Mouse (Mus musculus) embryonic facial prominence, embryonic 14.5 days (tissue): ENCODE measurements around the gene Pik3cd. TPM values are rescaled to one million over a fixed set of nuclear protein-coding genes. Genes with fewer than 3 reads are reported as not detected.

ENCODE experiments used
- ATAC-seq: fragments of 200-750 bp; cut with Nextera tagmentation; 2 replicates; pipeline ENCODE4 v1.8.0; 2017; ENCODE audit warnings: low read depth, moderate number of reproducible peaks, moderate TSS enrichment
- DNase-seq: peaks from one replicate; pipeline ENCODE4 v3.0.0-alpha.2; 2015; ENCODE audit warnings: low spot score
- H3K27ac ChIP-seq: fragments of 300-500 bp; sonication (generic); replicated peaks from 2 replicates; pipeline ENCODE4 v1.5.1; 2014; ENCODE audit warnings: low read depth, mild to moderate bottlenecking, low read length, moderate library complexity
- H3K27me3 ChIP-seq: fragments of 300-500 bp; sonication (generic); replicated peaks from 2 replicates; pipeline ENCODE4 v1.6.1; 2014; ENCODE audit warnings: low read length; ENCODE audit not compliant: control insufficient read depth, insufficient read depth
- H3K36me3 ChIP-seq: fragments of 300-500 bp; sonication (generic); 2 replicates; pipeline ENCODE4 v1.6.1; 2014; ENCODE audit warnings: low read length, mixed read lengths; ENCODE audit not compliant: control insufficient read depth, insufficient read depth
- H3K4me1 ChIP-seq: fragments of 300-500 bp; sonication (generic); 2 replicates; pipeline ENCODE4 v1.6.1; 2014; ENCODE audit warnings: antibody characterized with exemption, low read length; ENCODE audit not compliant: control insufficient read depth, insufficient read depth
- H3K4me2 ChIP-seq: fragments of 300-500 bp; sonication (generic); 2 replicates; pipeline ENCODE4 v1.6.1; 2014; ENCODE audit warnings: low read depth, mild to moderate bottlenecking, low read length, moderate library complexity, mixed read lengths
- H3K4me3 ChIP-seq: fragments of 300-500 bp; sonication (generic); 2 replicates; pipeline ENCODE4 v1.5.1; 2014; ENCODE audit warnings: low read depth, mild to moderate bottlenecking, low read length
- H3K9ac ChIP-seq: fragments of 300-500 bp; sonication (generic); 2 replicates; pipeline ENCODE4 v1.6.1; 2014; ENCODE audit warnings: low read depth, mild to moderate bottlenecking, low read length, moderate library complexity, mixed read lengths
- H3K9me3 ChIP-seq: fragments of 300-500 bp; sonication (generic); 2 replicates; pipeline ENCODE4 v1.6.1; 2016; ENCODE audit warnings: low read length; ENCODE audit not compliant: control insufficient read depth
- WGBS: fragments of 180-500 bp; shearing (Covaris S2); extraction: QIAGEN DNeasy Blood & Tissue Kit; methylation state at CpG from one replicate; pipeline ENCODE4 v1.1.7; 2014; 5-methylcytosine and 5-hydroxymethylcytosine counted together
- polyA plus RNA-seq: library from polyadenylated mRNA; unstranded; fragments of >200 nt; fragmentation: Nextera tagmentation; extraction: Ambion mirVana; gene quantifications from 2 replicates; pipeline ENCODE4 v1.2.1, GENCODE M21; 2014

Gene Pik3cd
- polyA plus RNA-seq, 1 experiment from 2014 or later, result 6.0 TPM

DNA sequence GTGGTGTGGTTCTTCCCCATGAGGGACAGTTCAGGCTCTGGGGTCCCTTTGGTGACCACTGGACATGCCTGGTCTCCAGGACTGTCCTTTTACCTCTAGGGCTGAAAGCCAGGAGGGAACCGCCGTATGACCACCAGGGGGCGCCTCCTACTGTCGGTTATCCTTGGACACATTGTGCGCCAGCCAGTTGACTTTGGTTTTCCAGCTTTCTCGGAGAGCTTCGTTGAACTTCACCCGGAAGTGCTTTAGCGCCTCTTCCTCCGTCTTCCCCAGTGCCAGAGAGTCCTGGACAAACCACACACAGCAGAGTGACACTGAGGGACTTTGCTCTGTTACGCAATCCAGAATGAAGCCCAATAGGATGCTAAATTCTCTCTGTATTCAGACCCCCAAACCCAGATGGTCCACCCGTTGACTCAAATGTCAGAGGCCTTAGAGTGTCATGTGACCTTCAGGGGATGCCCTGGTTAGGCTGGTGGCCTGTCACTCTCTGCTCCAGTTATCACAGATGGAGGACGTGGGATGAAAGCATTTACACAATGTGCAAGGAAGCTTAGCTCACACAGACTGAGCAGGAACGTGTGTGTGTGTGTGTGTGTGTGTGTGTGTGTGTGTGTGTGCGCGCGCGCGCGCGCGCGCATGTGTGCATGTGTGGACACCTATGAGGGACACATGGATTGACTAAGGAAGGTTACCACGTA, 51.7 kb downstream of the Pik3cd start:
- 72% methylated on average over 24 of the region's 24 CpGs for WGBS
- peaks cover 48% of the 10 kb centered on the region for H3K36me3 ChIP-seq

DNA sequence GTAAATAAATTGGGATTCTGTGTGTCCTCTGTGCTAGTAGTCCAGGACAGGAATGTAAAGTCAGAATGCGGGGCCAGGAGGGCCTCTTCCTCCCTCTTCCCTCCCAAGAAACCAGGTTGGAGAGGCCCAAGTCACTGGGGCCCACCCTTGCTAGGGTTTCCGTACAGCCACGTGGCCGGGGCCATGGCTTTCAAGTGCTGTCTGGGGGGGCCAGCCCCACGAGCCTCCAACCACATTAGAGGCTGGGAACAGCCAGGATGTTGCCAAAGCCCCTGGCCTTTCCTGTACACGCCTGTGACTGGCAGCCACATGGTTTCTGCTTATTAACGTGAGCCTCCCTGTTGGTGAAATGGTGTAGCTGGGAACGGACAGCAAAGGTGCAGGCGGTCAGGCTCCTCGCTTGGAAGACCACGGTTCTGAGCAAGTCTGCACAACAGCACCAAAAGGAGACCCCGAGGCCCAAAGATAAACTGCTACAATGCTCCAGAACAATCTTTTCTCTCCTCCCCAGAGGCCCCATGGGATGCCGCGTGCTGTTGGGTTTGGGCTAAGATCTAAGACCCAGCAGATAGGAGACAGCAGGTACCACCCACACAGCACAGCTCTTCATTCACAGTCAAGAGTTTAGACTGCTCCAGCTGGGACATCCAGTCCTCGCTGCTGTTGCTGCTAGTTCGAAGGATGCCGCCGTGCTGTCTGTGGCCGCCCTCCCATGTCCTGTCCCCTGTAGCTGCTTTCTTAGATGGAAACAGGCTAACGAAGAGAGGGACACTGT, 54.2 kb downstream of the Pik3cd start:
- Histone ChIP-seq H3K9me3 (no peaks in the 10 kb centered on the region), H3K36me3 (peaks cover 68% of the 10 kb centered on the region), H3K27ac (no peak overlapping the region), H3K4me2 (no peak overlapping the region), H3K9ac (no peak overlapping the region), H3K4me3 (no peak overlapping the region), H3K4me1 (0 out of 2 replicates have a peak, but pooled peaks cover 2% of the 10 kb centered on the region), H3K27me3 (no peaks in the 10 kb centered on the region)
- ATAC-seq (0 out of 2 replicates have a peak, but pooled peaks have one; percentile 38), DNase-seq (peak; percentile 35)
- WGBS, result 76% methylated on average over 20 of the region's 20 CpGs

More for the DNA sequence above, 51.7 kb downstream of the Pik3cd start:
- Histone ChIP-seq H3K27ac (no peak overlapping the region), H3K4me1 (0 out of 2 replicates have a peak, but pooled peaks cover 2% of the 10 kb centered on the region), H3K27me3 (no peaks in the 10 kb centered on the region), H3K4me2 (no peak overlapping the region), H3K4me3 (no peak overlapping the region), H3K9ac (no peak overlapping the region), H3K9me3 (no peaks in the 10 kb centered on the region)
- peak; percentile 16; the same call in 1 of the 2 replicates for ATAC-seq
- DNase-seq, result peak; percentile 55

DNA sequence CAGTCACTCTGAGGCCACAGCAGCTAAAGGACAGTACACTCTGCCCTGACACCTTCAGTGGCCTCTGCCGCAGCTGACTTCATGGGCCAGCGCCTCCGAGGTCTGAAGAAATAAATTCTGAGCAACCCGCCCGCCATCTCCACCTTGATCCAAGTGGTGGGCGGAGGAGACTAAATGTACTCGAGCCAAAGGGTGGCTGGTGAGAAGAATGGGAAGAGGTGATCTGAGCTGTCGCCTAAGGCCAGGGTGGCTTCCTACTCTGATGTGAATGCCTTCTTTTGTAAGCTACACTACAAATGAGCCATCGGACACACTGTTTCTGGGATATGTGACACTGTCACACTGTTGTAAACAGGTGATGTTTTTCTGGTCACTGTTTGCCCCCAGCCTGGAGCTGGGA, 56.6 kb downstream of the Pik3cd start:
- 91% methylated on average over 9 of the region's 9 CpGs for WGBS
- H3K27me3 ChIP-seq, result no peaks in the 10 kb centered on the region
- ATAC-seq (no peak), DNase-seq (no peak)
- no peak overlapping the region for H3K4me3 ChIP-seq
- H3K9ac ChIP-seq, result no peak overlapping the region
- 0 out of 2 replicates have a peak, but pooled peaks cover 2% of the 10 kb centered on the region for H3K4me1 ChIP-seq
- H3K36me3 ChIP-seq, result peaks cover 81% of the 10 kb centered on the region
- no peaks in the 10 kb centered on the region for H3K9me3 ChIP-seq
- no peak overlapping the region for H3K4me2 ChIP-seq
- no peak overlapping the region for H3K27ac ChIP-seq

DNA sequence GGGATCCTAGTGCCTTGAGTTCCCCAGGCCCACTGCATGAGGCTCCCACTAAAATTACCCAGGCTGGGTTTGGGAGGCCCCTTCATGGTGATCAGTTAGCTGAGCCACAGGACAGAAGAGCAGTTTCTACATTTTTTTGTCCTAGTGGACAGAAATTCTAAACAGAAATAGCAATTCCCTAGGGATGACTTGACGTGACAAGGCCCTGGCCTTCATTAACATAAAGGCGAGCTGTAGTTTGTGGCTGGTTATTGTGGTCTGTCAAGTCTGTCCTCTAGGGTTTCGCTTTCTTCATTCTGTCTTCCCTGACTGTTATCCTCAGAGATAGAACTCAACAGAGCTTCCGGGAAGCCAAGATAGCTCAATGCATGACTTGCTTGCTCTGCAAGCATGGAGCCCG, 60.4 kb downstream of the Pik3cd start:
- no peak for DNase-seq
- Histone ChIP-seq H3K4me3 (no peak overlapping the region), H3K36me3 (peaks cover 82% of the 10 kb centered on the region)

DNA sequence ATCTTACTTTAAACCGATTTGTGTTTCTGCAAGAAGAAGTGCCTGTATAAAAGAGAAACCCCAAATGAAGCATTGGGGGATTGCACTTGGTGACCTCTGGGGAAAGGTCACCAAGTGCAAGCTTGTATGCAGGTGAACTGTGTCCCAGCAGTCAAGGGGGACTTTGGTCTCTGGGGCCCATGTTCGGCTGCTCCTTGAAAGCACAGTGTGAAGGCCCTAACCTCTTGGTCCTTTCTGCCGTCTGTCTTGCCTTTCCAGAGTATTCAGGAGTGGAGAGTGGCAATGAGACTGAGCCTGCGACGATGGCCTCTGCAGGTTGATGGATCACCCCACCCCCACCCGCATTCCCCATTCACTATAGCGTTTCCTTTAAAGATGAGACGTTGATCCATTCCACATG, 61.0 kb downstream of the Pik3cd start:
- Histone ChIP-seq H3K9me3 (no peaks in the 10 kb centered on the region), H3K4me2 (no peak overlapping the region), H3K4me1 (no peaks in the 10 kb centered on the region), H3K4me3 (no peak overlapping the region), H3K36me3 (peaks cover 76% of the 10 kb centered on the region), H3K27ac (no peak overlapping the region), H3K9ac (no peak overlapping the region), H3K27me3 (no peaks in the 10 kb centered on the region)
- no peak for ATAC-seq
- no peak for DNase-seq
- 33% methylated on average over 8 of the region's 8 CpGs for WGBS

More for the DNA sequence above, 60.4 kb downstream of the Pik3cd start:
- Histone ChIP-seq H3K27me3 (no peaks in the 10 kb centered on the region), H3K4me2 (no peak overlapping the region), H3K4me1 (no peaks in the 10 kb centered on the region), H3K9me3 (no peaks in the 10 kb centered on the region), H3K27ac (no peak overlapping the region), H3K9ac (no peak overlapping the region)
- 71% methylated on average over 5 of the region's 5 CpGs for WGBS
- ATAC-seq, result no peak

DNA sequence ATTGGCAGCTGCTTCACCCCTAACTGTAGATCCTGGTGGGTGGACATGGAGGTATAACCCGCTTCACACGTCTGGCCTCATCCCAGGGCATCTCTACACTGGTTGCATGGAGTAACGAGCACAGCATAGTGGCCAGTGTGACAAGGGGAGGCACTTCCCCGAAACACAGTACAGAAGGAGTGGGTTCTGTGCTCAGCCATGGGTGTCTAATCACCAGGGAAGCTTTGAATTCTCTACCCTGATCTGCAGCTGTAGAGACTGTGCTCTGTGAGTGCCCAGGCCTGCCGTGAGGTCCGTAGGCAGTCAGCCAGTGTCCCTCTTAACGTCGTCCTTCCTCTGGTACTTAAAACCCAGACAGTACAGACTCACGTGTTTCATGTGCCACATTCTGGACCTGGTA, 61.5 kb downstream of the Pik3cd start:
- H3K9me3 ChIP-seq, result no peaks in the 10 kb centered on the region
- no peak for ATAC-seq
- no peak for DNase-seq
- H3K4me1 ChIP-seq, result no peaks in the 10 kb centered on the region
- WGBS, result 75% methylated on average over 9 of the region's 9 CpGs
- no peak overlapping the region for H3K27ac ChIP-seq
- no peak overlapping the region for H3K9ac ChIP-seq
- no peak overlapping the region for H3K4me2 ChIP-seq
- H3K36me3 ChIP-seq, result peaks cover 70% of the 10 kb centered on the region
- no peak overlapping the region for H3K4me3 ChIP-seq
- H3K27me3 ChIP-seq, result no peaks in the 10 kb centered on the region

DNA sequence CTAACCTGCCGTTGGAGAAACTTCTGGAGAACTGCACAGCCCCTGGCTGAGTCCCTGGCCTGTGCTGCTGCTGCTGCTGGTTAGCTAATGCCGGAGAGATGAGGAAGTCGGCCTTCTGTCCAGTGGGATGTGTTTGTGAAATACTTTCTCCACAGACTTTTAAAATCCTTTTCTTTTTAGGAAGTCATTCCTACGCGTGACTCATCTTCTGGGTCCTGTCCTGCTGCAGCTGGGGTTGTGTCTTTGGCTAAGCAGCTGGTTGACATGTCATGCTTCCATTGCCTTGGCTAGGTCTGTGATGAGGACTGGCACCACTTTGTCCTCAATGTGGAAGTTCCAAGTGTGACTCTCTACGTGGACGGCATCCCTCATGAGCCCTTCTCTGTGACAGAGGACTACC, 64.4 kb downstream of the Pik3cd start:
- no peak overlapping the region for H3K27ac ChIP-seq
- H3K4me1 ChIP-seq, result no peaks in the 10 kb centered on the region
- H3K9me3 ChIP-seq, result no peaks in the 10 kb centered on the region
- WGBS, result 81% methylated on average over 7 of the region's 7 CpGs
- DNase-seq, result no peak
- no peaks in the 10 kb centered on the region for H3K27me3 ChIP-seq
- no peak for ATAC-seq
- H3K9ac ChIP-seq, result no peak overlapping the region
- H3K4me3 ChIP-seq, result no peak overlapping the region
- no peak overlapping the region for H3K4me2 ChIP-seq
- peaks cover 71% of the 10 kb centered on the region for H3K36me3 ChIP-seq

DNA sequence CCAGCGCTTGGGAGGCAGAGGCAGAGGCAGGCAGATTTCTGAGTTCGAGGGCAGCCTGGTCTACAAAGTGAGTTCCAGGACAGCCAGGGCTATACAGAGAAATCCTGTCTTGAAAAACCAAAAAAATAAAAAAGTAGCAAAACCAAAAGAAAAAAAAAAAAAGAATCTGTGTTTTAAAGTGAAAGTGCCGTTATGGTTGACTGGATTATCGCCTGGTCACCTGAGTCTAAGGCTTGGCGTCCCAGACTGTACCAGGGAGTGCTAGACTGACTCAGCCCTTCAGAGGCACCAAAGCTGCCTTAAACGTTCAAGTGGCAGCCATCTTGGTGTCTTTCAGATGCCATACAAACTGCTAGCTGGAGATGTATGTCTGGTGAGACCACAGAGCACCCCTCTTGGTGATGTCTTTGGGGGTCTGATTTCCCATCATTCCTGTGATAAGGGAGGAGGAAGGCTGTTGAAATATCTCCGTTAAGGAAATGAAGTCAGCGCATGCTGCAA, 66.4 kb downstream of the Pik3cd start:
- WGBS, result 89% methylated on average over 8 of the region's 8 CpGs
- H3K9me3 ChIP-seq, result no peaks in the 10 kb centered on the region
- H3K27ac ChIP-seq, result no peak overlapping the region
- no peak overlapping the region for H3K4me3 ChIP-seq
- H3K4me1 ChIP-seq, result no peaks in the 10 kb centered on the region
- H3K4me2 ChIP-seq, result no peak overlapping the region
- H3K27me3 ChIP-seq, result no peaks in the 10 kb centered on the region
- ATAC-seq (no peak), DNase-seq (no peak)
- peaks cover 73% of the 10 kb centered on the region for H3K36me3 ChIP-seq
- H3K9ac ChIP-seq, result no peak overlapping the region
